In genomic region chr2:164359031-164359430, GRCm38 (mm10) we compare ENCODE assay signal across 21 mouse cellular contexts. TPM values are rescaled to one million over a fixed set of nuclear protein-coding genes. Genes with fewer than 3 reads are reported as not detected.
A peak's percentile ranks its signal among the peaks of the same experiment; 100 is the strongest.
DNase-seq lines count a peak whose midpoint lies in the region; ATAC-seq and TF ChIP-seq lines count a peak whose summit lies in the region.
"Had no signal": no experiment of that assay in that cellular context is flagged by ENCODE, and none has a peak within 500 bp of the region (broad histone marks: within the 10 kb centered on the region; RNA-seq: fewer than 3 reads in every experiment).

No protein-coding gene starts in this region.

- no peak for TF ChIP-seq CTCF in Patski (IDR thresholded peaks at IDR 0.05)

- POLR2A ChIA-PET in Patski (lab: Charles Lee): no interaction called here

- peak; percentile 45 for ATAC-seq in Patski
- ATAC-seq in activated CD4-positive, CD25-positive, alpha-beta regulatory T cell, adult 4 months: no peak
- ATAC-seq: forebrain, embryonic 13.5 days; forebrain, embryonic 15.5 days; forebrain, postnatal 0 days had no signal

- CTCF ChIA-PET in Patski (lab: Charles Lee): interaction anchor here (0.7 to 1.6 kb wide), 2 partner anchors 28 to 51 kb away, joined by 3 to 5 read pairs; no protein-coding TSS in a partner anchor

- H3K27me3 ChIP-seq in Patski: no peaks in the 10 kb centered on the region
- H3K27me3 ChIP-seq: forebrain, embryonic 15.5 days had no signal

- in situ Hi-C loops in Patski (cut with MboI; ENCODE audit: low pct_unique_long_range_greater_than_20kb): no loop called here

- DNase-seq in 3T3-L1 (ENCODE audit: low read depth, low spot score): peak; percentile 66
- DNase-seq in 416B (ENCODE audit: low read depth): peak; percentile 38
- peak; percentile 84 for DNase-seq in Patski (ENCODE audit: low read depth, low spot score)
- DNase-seq in kidney, adult 9 months: no peak
- no peak for DNase-seq in thymus, postnatal 36 days
- DNase-seq: adrenal gland, adult 8-10 months; adrenal gland, postnatal 14 days; cerebellum, adult 11-12 months; cerebellum, adult 2 months; cerebellum, adult 9-10 months; cerebellum, postnatal 25 days; forebrain, postnatal 0 days had no signal

RNA-seq across cellular contexts. Expression of gene Svs5, which starts 26.5 kb away (rescaled TPM):
- polyA plus RNA-seq in Patski (2021): not detected
- polyA plus RNA-seq in activated CD4-positive, CD25-positive, alpha-beta regulatory T cell, adult 4 months (2017; shearing (Covaris generic)): not detected
- polyA plus RNA-seq: C2C12; cortical plate, adult 2 months; embryonic facial prominence, embryonic 10.5 days; embryonic facial prominence, embryonic 12.5 days; embryonic facial prominence, embryonic 14.5 days; forebrain, embryonic 11.5 days; forebrain, embryonic 13.5 days; forebrain, embryonic 15.5 days; forebrain, postnatal 0 days had no signal

RNA-seq across cellular contexts. Expression of gene Slpi, which starts 29.9 kb away (rescaled TPM):
- polyA plus RNA-seq in Patski (2021): 149 TPM
- polyA plus RNA-seq in activated CD4-positive, CD25-positive, alpha-beta regulatory T cell, adult 4 months (2017; shearing (Covaris generic)): 1 to 10 TPM; 3.4 to 4.2 TPM
- polyA plus RNA-seq: forebrain, embryonic 13.5 days; forebrain, embryonic 15.5 days had no signal

RNA-seq across cellular contexts. Expression of gene Svs6, which starts 42.5 kb away (rescaled TPM):
- not detected for polyA plus RNA-seq in Patski (2021)
- polyA plus RNA-seq in activated CD4-positive, CD25-positive, alpha-beta regulatory T cell, adult 4 months (2017; shearing (Covaris generic)): not detected
- polyA plus RNA-seq: C2C12; cerebellum, adult 2 months; cortical plate, adult 2 months; embryonic facial prominence, embryonic 10.5 days; embryonic facial prominence, embryonic 12.5 days; embryonic facial prominence, embryonic 14.5 days; forebrain, embryonic 11.5 days; forebrain, embryonic 13.5 days; forebrain, embryonic 15.5 days; forebrain, postnatal 0 days had no signal

RNA-seq across cellular contexts. Expression of gene Rbpjl, which starts 43.9 kb away (rescaled TPM):
- 0.06 TPM for polyA plus RNA-seq in Patski (2021)
- not detected for polyA plus RNA-seq in activated CD4-positive, CD25-positive, alpha-beta regulatory T cell, adult 4 months (2017; shearing (Covaris generic))
- polyA plus RNA-seq: embryonic facial prominence, embryonic 10.5 days; forebrain, embryonic 11.5 days; forebrain, embryonic 13.5 days had no signal

RNA-seq across cellular contexts. Expression of gene Matn4, which starts 45.9 kb away (rescaled TPM):
- polyA plus RNA-seq in Patski (2021): 0.10 TPM
- polyA plus RNA-seq in activated CD4-positive, CD25-positive, alpha-beta regulatory T cell, adult 4 months (2017; shearing (Covaris generic)): under 1 TPM in 1 of 2 experiments, not detected in 1; 0.32 TPM
- polyA plus RNA-seq: forebrain, embryonic 11.5 days had no signal

Comparison
In these comparisons a context has a peak if more than half of its experiments do, and no peak if none do; other contexts are left out.
1. DNase-seq: peak in 3T3-L1 (single experiment), 416B (single experiment) and Patski (single experiment); none in kidney, adult 9 months (single experiment) and thymus, postnatal 36 days (0 of 2).
2. RNA of gene Slpi, which starts 29.9 kb away (polyA plus RNA-seq): 149 TPM in Patski (single experiment); 3.4 to 4.2 TPM in activated CD4-positive, CD25-positive, alpha-beta regulatory T cell, adult 4 months; every median in the first group is over 10 times any median in the second.